28 mouse cellular contexts compared by ENCODE assay signal in genomic region chr9:110987331-110987730, GRCm38 (mm10). TPM values are rescaled to one million over a fixed set of nuclear protein-coding genes. Genes with fewer than 3 reads are reported as not detected.
"Had no signal": no experiment of that assay in that cellular context is flagged by ENCODE, and none has a peak within 500 bp of the region (broad histone marks: within the 10 kb centered on the region; RNA-seq: fewer than 3 reads in every experiment).

No protein-coding gene starts in this region.

- H3K36me3 ChIP-seq: limb, embryonic 10.5 days; limb, embryonic 13.5 days; lung, embryonic 15.5 days; midbrain, embryonic 10.5 days; midbrain, embryonic 13.5 days; neural tube, embryonic 13.5 days had no signal

- H3K4me2 ChIP-seq: limb, embryonic 13.5 days; lung, embryonic 15.5 days; midbrain, embryonic 13.5 days; neural tube, embryonic 13.5 days had no signal

- H3K9ac ChIP-seq: limb, embryonic 13.5 days; lung, embryonic 15.5 days; midbrain, embryonic 13.5 days; neural tube, embryonic 13.5 days had no signal

- H3K4me3 ChIP-seq: limb, embryonic 10.5 days; limb, embryonic 13.5 days; lung, embryonic 15.5 days; megakaryocyte, embryonic 14.5 days; midbrain, embryonic 10.5 days; midbrain, embryonic 13.5 days; myocyte; neural tube, embryonic 13.5 days had no signal

- H3K27me3 ChIP-seq: limb, embryonic 13.5 days; lung, embryonic 15.5 days; midbrain, embryonic 13.5 days; neural tube, embryonic 13.5 days had no signal

- H3K4me1 ChIP-seq: limb, embryonic 13.5 days; lung, embryonic 15.5 days; midbrain, embryonic 10.5 days; midbrain, embryonic 13.5 days; neural tube, embryonic 13.5 days had no signal

- DNase-seq: kidney, adult 18-20 months; kidney, adult 9 months; kidney, postnatal 14 days; kidney, postnatal 4 days; lung, adult 18-20 months; lung, postnatal 10 days; lung, postnatal 36 days; retina, postnatal 1 day; thymus, adult 18-20 months; thymus, postnatal 14 days had no signal

- ATAC-seq: intestine, embryonic 16.5 days; midbrain, embryonic 13.5 days; midbrain, embryonic 16.5 days had no signal

- H3K9me3 ChIP-seq: limb, embryonic 10.5 days; limb, embryonic 13.5 days; lung, embryonic 15.5 days; megakaryocyte, embryonic 14.5 days; midbrain, embryonic 10.5 days; midbrain, embryonic 13.5 days; neural tube, embryonic 13.5 days had no signal

- H3K27ac ChIP-seq: limb, embryonic 10.5 days; limb, embryonic 13.5 days; lung, embryonic 15.5 days; midbrain, embryonic 10.5 days; midbrain, embryonic 13.5 days; neural tube, embryonic 13.5 days had no signal

RNA-seq across cellular contexts. Expression of gene Rtp3, which starts 3.1 kb away (rescaled TPM):
- total RNA-seq: monocyte, adult 5-6 weeks; neutrophil, adult 5-6 weeks had no signal
- polyA plus RNA-seq: limb, embryonic 10.5 days; limb, embryonic 13.5 days; midbrain, embryonic 10.5 days; midbrain, embryonic 13.5 days; myocyte; neural tube, embryonic 13.5 days had no signal

RNA-seq across cellular contexts. Expression of gene Ltf, which starts 31.7 kb away (rescaled TPM):
- total RNA-seq: layer of hippocampus, adult 18-20 months; left cerebral cortex, postnatal 25 days had no signal
- polyA plus RNA-seq: limb, embryonic 10.5 days; midbrain, embryonic 10.5 days; myocyte; testis, adult 2 months had no signal

RNA-seq across cellular contexts. Expression of gene Lrrc2, which starts 36.0 kb away (rescaled TPM):
- total RNA-seq: monocyte, adult 5-6 weeks; neutrophil, adult 5-6 weeks had no signal
- polyA plus RNA-seq: limb, embryonic 13.5 days; small intestine, adult 2 months had no signal

RNA-seq across cellular contexts. Expression of gene Tdgf1, which starts 41.4 kb away (rescaled TPM):
- total RNA-seq: monocyte, adult 5-6 weeks had no signal
- polyA plus RNA-seq: intestine, embryonic 16.5 days; kidney, embryonic 16.5 days; limb, embryonic 10.5 days; lung, embryonic 15.5 days; midbrain, embryonic 13.5 days; midbrain, embryonic 16.5 days; myocyte; small intestine, adult 2 months; stomach, embryonic 16.5 days had no signal
